Mouse (Mus musculus) G1E (cell line): Measurements from ENCODE around the gene Fam19a5.

Source experiments
- CTCF ChIP-seq: IDR thresholded peaks from 2 replicates; pipeline ENCODE4 v1.5.1; 2012; ENCODE audit warnings: low read depth, low read length, inconsistent platforms, mixed read lengths
- GATA1 ChIP-seq: IDR thresholded peaks from 2 replicates; pipeline ENCODE4 v1.6.1; 2012; ENCODE audit warnings: borderline replicate concordance, low read length, inconsistent platforms, mixed read lengths
- GATA2 ChIP-seq: IDR thresholded peaks from 2 replicates; pipeline ENCODE4 v1.6.1; 2012; ENCODE audit warnings: low read depth, low read length, inconsistent platforms, borderline replicate concordance
- POLR2AphosphoS5 ChIP-seq: IDR thresholded peaks from 2 replicates; pipeline ENCODE4 v1.6.1; 2012; ENCODE audit warnings: low read depth, low read length, inconsistent platforms; ENCODE audit not compliant: insufficient replicate concordance
- TAL1 ChIP-seq: conservative IDR thresholded peaks from 2 replicates; pipeline ENCODE4 v1.6.1; 2012; ENCODE audit warnings: low read depth, low read length, inconsistent platforms, mixed read lengths

DNA sequence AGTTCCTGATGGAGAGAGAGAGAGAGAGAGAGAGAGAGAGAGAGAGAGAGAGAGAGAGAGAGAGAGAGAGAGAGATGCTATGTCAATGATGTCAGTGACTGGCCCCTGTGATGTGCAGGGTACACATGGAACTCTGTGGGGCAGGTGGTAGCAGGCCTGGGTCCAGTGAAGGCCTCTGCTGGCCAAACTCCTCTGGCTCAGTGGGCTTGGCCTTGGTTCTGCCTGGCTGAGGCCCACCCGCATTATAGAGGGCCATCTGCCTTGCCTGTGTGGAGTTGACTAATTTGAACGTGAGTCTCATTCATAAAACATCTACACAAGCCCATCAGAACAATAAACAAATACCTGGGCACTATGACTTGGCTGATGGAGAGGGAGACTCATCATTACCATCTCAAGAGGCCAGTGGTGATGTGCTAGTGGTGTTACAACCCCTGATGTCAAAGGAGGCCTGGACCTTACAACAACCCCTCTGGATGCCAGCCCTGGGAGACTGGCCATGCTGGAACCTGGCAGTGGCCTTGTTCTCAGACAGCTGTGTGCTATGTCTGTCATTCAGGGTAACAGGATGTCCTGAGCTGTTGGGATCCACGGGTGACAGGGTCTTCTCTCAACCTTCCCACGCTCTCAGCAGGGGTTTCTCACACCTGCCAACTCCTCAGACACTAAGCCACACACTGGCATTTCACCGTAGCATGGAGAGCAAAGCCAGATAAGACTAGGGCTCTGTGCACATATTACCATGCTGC lies 102.4 kb downstream of the Fam19a5 start:
- no peak for TF ChIP-seq CTCF
- no peak for TF ChIP-seq GATA1
- TF ChIP-seq POLR2AphosphoS5, result no peak
- TF ChIP-seq TAL1, result no peak
- no peak for TF ChIP-seq GATA2
